Mouse (Mus musculus) right cerebral cortex, adult 18-20 months (tissue): ENCODE data around the gene Ube2n.
"Not testable (repeated sequence)": the region's sequence is repeated elsewhere in the genome, so short reads cannot be mapped to it uniquely, and the experiment has no call there.

Experiments used
- DNase-seq: peaks from one replicate; pipeline ENCODE4 v3.0.0; 2022; ENCODE audit warnings: mixed read lengths

Gene Ube2n

DNA sequence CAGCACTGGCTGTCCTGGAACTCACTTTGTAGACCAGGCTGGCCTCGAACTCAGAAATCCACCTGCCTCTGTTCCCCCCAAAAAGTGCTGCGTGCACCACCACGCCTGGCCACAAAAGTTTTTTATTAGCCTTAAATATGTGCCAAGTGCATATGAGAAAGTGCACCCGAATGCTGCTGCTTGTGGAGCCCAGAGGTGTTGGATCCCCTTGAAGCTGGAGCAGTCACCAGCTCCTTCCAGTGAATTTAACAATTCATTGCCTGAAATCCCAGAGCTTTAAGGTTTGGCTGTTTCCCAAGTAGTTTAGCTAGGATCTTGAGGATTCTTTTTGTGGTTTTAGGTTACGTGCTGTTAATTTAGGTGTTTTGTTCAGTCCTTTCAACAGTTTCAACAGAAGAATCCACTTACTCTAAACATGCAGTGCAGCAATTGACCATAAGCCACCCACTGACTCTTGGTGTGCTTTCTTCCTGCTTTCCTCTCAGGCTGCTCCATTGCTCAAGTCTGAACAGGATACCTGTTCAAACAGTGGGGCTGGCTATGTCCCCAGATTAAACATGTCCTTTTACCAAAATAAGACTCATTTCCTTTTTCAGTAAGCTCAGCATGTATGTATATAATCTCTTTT is 11.7 kb downstream of the Ube2n start:
- DNase-seq: no peak

DNA sequence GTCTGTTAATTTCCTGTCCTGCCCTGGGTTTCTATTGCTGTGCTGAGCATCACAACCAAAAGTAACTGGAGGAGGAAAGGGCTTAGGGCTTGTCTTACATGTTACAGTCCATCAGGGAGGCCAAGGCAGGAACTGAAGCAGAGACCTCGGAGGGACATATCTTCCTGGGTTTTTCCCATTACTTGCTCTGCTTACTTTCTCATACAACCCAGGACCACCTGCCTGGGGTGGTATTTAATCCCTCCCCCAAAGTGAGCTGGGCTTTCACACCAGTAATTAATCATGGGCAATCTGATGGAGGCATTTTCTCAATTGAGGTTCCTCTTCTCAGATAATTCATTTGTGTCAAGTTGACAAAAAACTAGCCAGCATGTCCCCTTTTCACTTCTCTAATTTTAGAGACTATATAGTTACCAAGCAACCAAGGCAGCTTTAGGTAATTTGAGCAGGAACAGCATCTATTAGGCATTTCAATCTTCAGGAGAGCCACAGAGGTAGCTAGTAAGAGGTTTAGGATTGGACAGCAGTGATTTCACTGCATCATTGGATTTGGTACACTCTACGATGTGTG is 15.7 kb downstream of the Ube2n start:
- DNase-seq: no peak

DNA sequence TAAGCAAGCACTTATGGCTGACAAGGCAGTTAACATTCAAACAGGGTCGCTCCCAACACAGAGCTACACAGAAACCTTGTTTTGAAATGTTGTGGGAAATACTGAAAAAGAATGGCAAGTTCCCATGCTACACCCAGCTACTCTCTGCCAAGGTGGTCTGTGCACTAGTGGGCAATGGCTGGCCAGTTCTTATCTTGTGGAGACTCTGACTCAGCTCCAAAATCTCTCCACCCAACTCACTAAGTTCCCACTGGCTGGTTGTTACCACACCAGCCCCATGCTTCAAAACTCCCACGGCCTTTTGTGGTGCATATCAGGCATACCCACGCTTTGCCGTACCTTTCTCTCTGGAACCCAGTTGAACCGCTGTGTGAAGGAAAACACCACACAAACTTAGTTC is 18.0 kb downstream of the Ube2n start:
- DNase-seq: no peak

DNA sequence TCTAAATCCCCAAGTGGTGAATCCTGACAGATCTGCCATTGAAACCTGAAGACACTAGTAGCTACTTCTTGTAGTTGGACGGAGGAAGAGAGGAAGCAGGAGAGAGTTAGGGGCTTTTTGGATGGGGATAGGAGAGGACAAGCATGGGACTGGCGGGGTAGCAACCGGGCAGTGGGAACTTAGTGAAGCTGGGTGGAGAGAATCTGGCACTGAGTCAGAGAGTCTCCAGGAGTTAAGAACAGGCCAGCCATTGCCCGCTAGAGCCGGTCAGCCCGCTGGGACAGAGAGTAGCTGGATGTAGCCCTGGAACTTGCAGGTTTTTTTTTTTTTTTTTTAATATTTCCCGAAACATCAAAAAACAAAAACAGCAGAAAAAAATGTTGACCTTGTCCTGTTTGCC is 18.4 kb downstream of the Ube2n start:
- DNase-seq: no peak

DNA sequence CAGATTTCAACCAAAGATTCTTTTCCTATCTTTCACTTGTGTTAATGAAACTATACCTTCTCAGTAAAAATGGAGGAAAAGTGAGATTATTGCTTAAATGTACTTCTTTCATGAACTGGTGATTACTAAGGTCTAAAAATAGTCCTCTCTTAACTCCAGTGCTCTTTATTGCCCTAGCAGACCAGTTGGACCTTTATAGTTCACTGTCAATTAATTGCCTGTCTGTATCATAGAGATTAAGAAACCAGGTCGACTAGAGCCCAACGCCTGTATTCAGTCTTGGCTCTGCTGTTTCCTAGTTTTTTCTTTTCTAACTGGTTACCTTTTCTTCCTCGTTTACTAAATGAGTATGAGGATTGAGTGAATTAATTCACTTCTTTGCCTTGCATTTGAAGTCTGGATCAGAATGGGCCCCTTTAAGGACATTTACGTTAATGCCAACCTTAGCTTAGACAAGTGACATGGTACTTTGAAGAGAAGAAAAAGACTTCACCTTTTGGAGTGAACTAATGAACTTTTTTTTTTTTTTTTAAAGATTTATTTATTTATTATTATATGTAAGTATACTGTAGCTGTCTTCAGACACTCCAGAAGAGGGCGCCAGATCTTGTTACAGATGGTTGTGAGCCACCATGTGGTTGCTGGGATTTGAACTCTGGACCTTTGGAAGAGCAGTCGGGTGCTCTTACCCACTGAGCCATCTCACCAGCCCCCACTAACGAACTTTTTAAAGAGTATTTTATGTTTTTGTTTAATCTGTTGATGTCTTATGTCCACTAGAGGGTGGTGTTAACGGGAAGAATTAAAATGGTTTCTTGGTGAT is 20.7 kb downstream of the Ube2n start:
- no peak for DNase-seq

DNA sequence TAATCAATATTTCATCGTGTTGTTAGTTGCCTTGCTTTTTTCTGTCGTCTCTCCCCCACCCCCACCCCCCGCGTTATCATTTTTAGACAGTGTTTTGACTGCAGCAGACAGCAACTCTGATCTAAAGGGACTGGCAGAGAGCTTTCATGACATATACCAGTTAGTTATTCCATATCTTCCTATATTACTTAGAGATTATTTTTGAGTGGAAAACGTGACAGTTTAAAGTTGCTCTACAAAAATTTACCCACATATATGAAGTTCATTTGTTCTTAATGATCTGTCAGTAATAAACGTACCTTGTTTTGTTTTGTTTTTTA is 21.2 kb downstream of the Ube2n start:
- no peak for DNase-seq

DNA sequence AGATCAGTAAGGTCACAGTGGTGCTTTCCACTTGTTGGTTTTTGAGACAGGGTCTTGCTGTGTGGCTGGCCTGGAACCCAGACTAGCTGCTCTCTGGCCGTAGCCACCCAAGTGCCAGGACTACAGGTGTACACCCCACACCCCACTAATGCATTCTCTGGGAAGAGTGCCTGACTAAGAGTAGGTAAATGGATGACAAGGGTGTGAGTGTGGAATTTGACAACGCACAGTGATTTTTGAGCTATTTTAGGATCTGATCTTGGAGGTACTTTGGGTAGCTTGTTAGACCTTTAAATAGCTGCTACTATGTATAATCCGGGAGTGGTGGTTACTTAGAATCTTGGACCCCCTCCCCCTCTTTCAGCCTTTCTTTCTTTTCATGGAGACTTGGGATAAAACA is 24.3 kb downstream of the Ube2n start:
- DNase-seq: no peak

DNA sequence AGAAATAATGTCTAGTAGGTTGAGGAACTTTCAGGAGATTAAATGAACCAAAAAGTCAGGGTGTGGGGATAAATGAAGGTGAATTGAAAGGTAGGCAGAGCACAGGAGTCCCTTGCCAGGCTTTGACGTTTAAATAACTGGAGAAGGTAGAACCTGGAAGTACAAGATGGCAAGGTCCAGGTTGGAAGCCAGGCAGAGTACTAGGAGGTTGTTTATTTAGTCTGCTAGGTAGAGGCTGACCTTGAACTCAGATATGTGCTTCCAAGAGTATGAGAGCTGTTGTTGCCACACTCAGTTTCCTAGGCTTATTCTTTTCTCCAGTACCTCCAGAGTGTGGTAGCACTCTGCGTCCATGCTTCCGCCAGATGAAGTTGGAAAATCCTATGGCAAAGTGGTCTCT is 24.9 kb downstream of the Ube2n start:
- no peak for DNase-seq

DNA sequence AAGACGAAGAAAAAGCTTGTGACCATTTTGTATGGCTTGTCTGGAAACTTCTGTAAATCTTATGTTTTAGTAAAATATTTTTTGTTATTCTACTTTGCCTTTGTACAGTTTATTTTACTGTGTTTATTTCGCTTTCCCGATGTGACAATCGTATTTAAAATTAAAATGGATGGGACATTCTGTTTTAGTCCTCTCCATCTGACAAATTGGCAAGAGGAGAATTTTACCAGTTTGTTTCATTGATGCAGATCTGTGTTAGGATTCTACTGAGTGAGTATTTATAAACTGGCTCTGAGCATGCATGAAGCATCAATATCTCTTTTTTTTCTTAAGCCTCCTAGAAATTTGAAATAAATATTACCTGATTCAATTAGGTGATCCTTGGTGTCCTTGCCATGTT is 28.0 kb downstream of the Ube2n start:
- no peak for DNase-seq

DNA sequence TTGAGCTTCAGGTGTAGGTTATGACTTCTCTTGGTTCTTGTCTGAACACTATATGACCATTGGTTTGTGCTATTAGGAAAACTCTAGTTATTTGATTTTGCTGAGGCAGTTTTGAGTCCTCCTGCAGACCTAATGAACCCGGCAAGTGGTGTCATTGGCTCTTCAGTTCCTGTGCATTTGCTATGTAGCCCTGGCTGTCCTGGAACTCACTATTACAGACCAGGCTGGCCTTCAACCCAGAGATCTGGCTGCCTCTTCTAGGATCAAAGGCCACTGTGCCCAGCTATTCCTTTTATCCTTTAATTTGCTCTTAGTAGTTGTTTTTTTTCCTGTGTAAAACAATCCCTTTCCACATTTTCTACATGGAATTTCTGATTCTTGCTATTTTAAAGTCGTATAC is 28.4 kb downstream of the Ube2n start:
- DNase-seq: no peak

DNA sequence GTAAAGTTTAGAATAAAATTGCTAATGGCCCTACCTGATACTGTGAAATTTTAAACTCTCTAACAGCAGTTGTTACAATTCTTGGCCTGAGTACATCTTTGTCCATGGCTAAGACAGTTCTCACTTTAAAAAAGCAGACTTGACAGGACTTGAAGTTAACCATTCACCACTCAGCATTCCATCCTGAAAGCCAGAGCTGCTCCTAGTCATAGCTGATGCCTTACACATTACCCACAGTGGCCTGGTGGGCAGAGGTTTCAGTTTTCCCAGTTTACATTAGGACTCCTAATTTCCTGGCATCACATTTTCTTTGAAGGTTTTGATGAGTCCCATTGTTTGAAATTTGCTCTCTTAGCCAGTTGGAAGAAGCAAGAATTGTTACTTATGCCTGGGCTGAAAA is 29.1 kb downstream of the Ube2n start:
- no peak for DNase-seq

DNA sequence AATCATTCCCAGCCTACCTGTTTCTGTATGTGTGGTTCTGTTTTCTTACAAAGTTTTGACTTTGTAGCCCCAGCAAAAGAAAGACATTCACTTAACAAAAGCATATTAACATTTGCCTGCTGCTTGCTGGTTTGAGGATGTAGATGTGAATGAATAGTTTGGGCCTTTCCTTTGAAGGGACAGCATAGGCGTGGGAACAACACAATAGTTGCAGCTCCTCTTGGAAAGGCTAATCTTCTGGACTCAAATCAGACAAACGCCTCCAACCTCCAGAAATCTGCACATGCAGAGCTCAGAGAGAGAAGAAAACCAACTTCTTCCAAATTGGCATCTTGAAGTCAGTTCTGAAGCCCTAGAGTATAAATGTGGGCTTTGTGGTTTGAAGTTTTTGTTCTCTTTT is 29.7 kb downstream of the Ube2n start:
- peak; percentile 17 for DNase-seq

DNA sequence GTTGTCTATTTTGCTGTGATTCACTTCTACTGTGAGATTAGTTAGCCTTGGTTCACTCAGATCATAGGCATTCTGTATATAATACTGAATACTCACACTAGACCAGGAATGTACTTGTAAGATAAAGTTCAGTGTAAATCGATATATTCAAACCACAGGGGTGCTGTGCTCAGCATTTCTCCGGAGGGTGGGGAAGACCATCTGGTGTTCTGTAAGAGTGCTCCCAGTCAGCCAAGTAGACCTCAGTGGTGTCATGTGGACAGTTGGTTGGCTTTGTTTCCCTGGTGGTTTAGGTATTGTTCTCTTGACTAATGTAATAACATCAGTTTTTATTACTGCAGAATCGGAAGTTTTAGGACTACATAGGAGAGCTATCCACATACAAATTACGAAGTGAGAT is 30.1 kb downstream of the Ube2n start:
- no peak for DNase-seq

DNA sequence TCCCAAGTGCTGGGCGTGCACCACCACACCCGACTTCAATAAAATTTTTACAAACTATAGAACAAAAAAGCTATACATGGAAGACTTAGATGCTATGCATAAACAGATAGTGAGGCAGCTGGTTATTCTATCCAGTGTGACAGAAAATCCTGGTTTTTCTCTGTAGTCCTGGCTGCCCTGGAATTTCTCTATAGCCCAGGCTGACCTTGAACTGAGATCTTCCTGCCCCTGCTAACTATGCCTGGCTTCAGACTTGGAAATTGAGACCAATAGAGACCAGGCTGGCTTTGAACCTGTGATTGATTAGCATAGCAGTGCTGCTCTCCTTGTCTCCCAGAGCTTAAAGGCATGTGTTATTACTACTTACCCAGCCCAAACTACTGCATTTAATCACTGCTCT is 31.2 kb downstream of the Ube2n start:
- no peak for DNase-seq

DNA sequence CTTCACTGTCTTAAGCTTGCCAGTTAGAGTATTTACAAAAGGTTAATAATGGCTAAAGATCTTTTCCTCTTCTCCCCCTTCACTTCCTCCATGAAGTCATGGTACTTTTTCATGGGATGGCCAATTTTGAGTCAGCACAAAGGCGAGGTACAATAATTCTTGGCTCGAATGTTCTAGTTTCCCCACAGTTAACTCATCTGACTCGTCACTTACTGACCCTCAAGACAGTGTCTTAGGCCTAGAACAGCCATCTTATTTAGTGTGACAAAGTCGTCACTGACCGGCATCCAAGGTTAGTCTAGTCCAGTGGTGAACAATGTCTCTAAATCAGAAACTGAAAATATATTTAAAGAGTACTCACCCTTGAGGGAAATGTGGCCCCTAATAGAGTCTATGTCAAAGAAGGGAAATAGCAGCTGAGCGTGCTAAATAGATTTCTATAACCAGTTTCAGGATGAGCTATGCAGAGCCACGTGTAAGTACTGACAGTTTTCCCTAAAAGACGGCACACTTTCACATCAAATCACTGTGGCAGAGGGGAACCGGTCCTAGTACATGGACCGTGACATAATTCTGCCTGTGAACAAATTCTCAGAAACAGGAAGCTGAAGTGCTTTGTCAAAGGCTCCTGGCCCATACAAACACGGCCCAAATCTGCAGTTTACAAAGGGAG is 33.3 kb downstream of the Ube2n start:
- no peak for DNase-seq

DNA sequence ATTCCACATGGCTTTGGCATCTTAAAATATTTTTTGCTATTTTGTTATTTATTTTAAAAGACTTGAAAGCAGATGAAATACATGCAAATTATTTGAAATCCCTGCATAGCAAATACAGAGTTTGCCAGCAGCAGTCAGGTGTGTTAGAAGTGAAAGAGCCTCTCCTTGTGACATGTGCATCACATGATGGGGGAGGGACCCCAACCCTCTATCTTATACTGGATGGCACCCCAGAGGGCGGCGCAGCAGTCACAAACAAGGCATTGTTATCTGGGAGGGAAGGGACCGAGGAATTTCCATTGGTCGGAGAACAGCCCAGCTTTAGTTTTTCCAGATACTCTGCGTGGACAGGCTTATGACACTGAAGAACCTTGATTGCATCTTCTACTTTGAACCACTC is 34.1 kb downstream of the Ube2n start:
- DNase-seq: not testable (repeated sequence)

DNA sequence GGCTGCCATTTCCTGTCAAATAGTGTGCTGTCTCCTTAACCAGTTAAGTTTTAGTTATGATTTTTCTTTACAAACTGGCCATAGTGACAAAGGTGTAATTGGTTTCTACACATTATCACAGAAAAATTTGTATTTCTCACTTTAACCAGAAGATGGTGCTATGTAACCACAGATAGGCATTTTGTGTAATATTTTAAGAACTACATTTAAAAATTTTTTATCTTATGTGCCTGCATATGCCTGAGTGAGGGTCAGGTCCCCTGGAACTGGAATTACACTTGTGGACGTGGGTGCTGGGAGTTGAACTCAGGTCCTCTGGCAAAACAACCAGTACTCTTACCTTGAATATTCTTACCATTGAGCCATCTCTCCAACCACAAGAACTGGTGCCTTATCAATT is 35.6 kb downstream of the Ube2n start:
- no peak for DNase-seq

DNA sequence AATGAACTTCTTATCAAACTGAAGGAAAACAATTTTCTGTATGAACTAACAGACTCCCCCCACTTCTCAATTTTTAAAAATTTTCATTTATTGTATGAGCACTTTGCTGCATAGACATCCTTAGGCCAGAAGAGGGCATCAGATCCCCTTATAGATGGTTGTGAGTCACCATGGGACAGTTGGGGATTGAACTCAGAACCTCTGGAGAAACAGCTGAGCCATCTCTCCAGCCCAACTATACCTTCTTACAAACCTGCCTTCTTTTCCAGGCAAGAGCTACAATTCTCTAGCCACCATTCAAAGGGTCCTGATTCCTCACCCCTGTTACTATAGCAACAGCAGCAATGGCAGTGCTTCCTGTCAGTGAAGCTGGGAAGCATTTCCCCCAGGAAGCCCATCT is 36.8 kb downstream of the Ube2n start:
- DNase-seq: no peak

DNA sequence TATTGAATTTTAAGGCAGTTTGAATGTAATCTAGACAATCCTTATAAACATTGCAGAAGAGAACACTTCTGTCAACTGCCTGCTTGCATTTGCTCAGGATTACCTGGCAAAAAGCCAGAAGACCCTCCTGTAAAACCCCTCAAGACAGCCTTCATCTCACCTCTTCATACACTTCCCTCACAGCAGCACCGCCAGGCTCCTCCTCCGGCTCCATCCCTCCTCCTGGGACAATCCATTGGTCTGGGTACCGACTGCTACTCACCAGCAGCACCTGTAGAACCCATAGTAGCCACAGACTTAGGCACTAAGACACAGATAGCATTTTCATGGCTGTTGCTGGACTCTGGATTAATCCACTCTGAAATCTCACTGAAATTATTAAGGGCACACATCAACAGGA is 37.4 kb downstream of the Ube2n start:
- no peak for DNase-seq

DNA sequence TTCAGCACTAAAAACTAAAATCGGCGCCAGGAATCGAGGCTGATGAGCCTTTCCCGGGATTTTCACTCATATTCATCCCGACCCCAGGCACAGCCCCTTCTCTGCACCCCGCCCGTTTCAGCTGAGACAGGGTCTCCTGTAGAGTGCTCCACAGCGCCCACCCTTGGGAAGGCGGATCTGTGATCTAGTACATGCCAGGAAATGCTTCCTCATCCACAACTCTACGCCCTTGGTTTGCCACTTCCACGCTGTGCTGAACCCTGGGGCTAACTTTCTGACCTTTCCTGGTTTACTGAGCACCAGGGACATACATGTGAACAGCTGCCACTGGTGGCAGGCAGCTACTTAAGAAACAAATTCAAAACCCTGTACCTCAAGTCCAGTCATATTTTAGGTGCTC is 40.9 kb downstream of the Ube2n start:
- no peak for DNase-seq

DNA sequence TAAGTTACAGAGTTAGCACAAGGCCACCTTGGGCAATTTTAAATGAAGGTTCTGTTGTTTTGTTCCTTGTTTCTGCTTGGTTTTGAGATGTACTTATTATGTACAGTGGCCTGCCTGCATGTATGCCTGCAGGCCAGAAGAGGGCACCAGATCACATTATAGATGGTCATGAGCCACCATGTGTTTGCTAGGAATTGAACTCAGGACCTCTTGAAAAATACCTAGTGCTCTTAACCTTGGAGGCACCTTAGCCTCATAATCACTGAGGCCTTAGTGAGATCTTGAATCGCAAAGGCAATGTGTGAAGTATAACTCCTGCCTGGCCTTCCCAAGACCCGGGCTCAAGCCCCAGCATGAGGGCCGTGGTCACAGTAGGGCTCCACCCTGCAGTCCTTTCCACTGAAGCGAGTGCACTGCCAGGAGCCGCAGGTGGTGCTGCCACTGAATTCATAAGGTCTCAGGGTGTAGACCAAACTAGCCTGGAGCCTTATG is 42.4 kb downstream of the Ube2n start:
- no peak for DNase-seq

DNA sequence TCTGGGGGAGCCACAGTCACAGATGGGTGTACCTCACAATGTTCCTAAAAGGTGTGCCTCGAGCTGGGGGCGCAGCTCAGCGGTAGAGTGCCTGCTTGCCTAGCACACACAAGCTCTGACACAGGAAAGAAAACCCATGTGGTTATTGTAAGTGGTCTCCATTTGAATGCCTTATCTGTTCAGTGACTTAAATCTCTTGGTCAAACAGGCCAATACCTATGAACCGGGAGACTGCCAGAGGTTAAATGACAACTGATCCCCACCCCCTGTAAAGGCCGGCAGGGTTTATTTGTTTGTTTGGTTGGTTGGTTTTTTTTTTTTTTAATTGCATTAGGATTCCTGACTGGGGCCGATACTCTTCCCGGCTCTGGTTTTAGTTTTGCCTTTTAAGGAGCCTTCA is 44.5 kb downstream of the Ube2n start:
- DNase-seq: no peak

DNA sequence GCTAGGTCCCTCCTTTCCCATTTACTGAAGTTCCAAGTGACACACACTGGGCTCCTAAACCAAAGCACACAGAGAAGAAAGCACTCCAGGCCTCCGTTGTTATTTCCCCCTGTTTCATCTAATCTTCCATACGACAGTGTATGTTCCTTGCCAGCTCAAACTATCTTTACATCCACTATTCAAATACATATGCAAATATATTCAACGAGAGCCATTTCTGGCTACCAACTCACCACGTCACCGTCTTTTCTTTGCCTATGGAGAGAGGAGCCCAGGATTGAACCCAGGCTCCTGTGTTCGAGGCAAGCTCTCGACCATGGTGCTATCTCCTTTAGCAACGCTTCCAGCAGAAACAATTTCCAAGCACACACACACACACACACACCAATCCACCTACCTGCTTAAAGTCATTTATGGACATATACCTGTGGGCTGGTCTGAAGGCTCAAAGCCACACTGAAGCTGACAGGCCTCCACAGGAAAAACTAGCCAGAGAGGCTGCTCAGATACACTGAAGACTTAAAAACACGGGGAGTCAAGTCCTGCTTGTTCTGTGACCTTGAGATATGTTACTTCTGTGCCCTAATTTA is 45.5 kb downstream of the Ube2n start:
- DNase-seq: peak; percentile 30

DNA sequence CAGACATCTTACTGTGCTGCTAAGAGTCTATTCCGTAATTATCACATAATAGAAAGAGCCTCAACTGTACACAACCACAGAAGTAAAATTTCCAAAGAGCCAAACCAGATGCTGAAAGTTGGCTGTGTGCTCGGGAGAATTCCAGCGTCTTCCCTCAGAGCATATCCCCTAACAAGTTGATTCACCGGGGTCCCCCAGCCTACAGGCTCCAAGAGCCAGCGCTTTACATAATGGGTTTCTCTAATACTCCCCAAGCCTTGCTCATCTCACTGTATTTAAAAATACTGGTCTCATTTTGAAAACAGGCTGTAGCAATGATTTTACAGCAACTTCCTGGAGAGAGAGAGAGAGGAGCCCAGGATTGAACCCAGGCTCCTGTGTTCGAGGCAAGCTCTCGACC is 46.7 kb downstream of the Ube2n start:
- no peak for DNase-seq
